Mouse (Mus musculus): ENCODE results near the gene Uprt. TPM values are rescaled to one million over a fixed set of nuclear protein-coding genes. Genes with fewer than 3 reads are reported as not detected.

Uprt gene
- polyA plus RNA-seq, 1 experiment from 2014 or later: 1.1 TPM

Other genes with a start within 250 kb of the Uprt start
- gene Abcb7, start 69.0 kb upstream of the Uprt start, polyA plus RNA-seq (2014; fragmentation: Nextera tagmentation; extraction: Ambion mirVana): 12.1 and 13.7 TPM in 2 replicates
- 18.5 and 18.9 TPM in 2 replicates for gene Zdhhc15, start 188.2 kb downstream of the Uprt start, polyA plus RNA-seq (2014; fragmentation: Nextera tagmentation; extraction: Ambion mirVana)